Mouse (Mus musculus): ENCODE data around the gene Six5. TPM values are rescaled to one million over a fixed set of nuclear protein-coding genes. Genes with fewer than 3 reads are reported as not detected.
A peak's percentile ranks its signal among the peaks of the same experiment; 100 is the strongest.

The Six5 gene
- polyA plus RNA-seq, 1 experiment from 2014 or later = 2.5 TPM

- ATAC-seq (ENCODE audit: low FRiP score, low TSS enrichment) (no peak), DNase-seq (peak; percentile 80)
- Histone ChIP-seq H3K9me3 (ENCODE audit: control insufficient read depth, low read length) (no peaks in the 10 kb centered on the region), H3K27me3 (ENCODE audit: control insufficient read depth, insufficient read depth, low read length) (peaks cover 18% of the 10 kb centered on the region), H3K27ac (replicated peaks; ENCODE audit: low read depth, low read length) (no peak overlapping the region), H3K4me1 (ENCODE audit: control insufficient read depth, insufficient read depth, low read length) (peaks cover 15% of the 10 kb centered on the region), H3K4me3 (replicated peaks; ENCODE audit: low read depth, low read length) (no peak overlapping the region), H3K36me3 (ENCODE audit: control insufficient read depth, insufficient read depth, low read length) (peaks cover 54% of the 10 kb centered on the region), H3K9ac (replicated peaks; ENCODE audit: low read length) (no peak overlapping the region), H3K4me2 (ENCODE audit: low read length) (no peak overlapping the region)
- 38% methylated on average over 10 of the region's 10 CpGs for WGBS
Measured at GRCm38 (mm10) chr7:19088813-19089212, 5.6 kb upstream of the Six5 start.

- WGBS = 26% methylated on average over 17 of the region's 17 CpGs
- no peak for DNase-seq
- Histone ChIP-seq H3K27me3 (ENCODE audit: control insufficient read depth, insufficient read depth, low read length) (peaks cover 26% of the 10 kb centered on the region), H3K36me3 (ENCODE audit: control insufficient read depth, insufficient read depth, low read length) (peaks cover 47% of the 10 kb centered on the region), H3K4me3 (replicated peaks; ENCODE audit: low read depth, low read length) (no peak overlapping the region), H3K9ac (replicated peaks; ENCODE audit: low read length) (no peak overlapping the region), H3K4me1 (ENCODE audit: control insufficient read depth, insufficient read depth, low read length) (peaks cover 24% of the 10 kb centered on the region), H3K9me3 (ENCODE audit: control insufficient read depth, low read length) (no peaks in the 10 kb centered on the region), H3K4me2 (ENCODE audit: low read length) (no peak overlapping the region), H3K27ac (replicated peaks; ENCODE audit: low read depth, low read length) (no peak overlapping the region)
- ATAC-seq (ENCODE audit: low FRiP score, low TSS enrichment) = no peak
Measured at GRCm38 (mm10) chr7:19091913-19092312, 2.5 kb upstream of the Six5 start.

GRCm38 (mm10) chr7:19092381-19093173, 1.8 kb upstream of the Six5 start:
- peaks cover 41% of the 10 kb centered on the region for H3K36me3 ChIP-seq (ENCODE audit: control insufficient read depth, insufficient read depth, low read length)
- peak overlapping the region; percentile 97 for H3K4me2 ChIP-seq (ENCODE audit: low read length)
- H3K4me1 ChIP-seq (ENCODE audit: control insufficient read depth, insufficient read depth, low read length) = peaks cover 24% of the 10 kb centered on the region
- H3K4me3 ChIP-seq (replicated peaks; ENCODE audit: low read depth, low read length) = peak overlapping the region; percentile 50; the same call in 1 of the 2 replicates
- peaks cover 26% of the 10 kb centered on the region for H3K27me3 ChIP-seq (ENCODE audit: control insufficient read depth, insufficient read depth, low read length)
- 0 out of 2 replicates have a peak overlapping the region, but pooled peaks have one; percentile 12 for H3K9ac ChIP-seq (replicated peaks; ENCODE audit: low read length)
- peak overlapping the region; percentile 28; the same call in 1 of the 2 replicates for H3K27ac ChIP-seq (replicated peaks; ENCODE audit: low read depth, low read length)
- peak; percentile 73 for DNase-seq
- WGBS = 4% methylated on average over 38 of the region's 38 CpGs
- H3K9me3 ChIP-seq (ENCODE audit: control insufficient read depth, low read length) = no peaks in the 10 kb centered on the region
- ATAC-seq (ENCODE audit: low FRiP score, low TSS enrichment) = peak; percentile 38

GRCm38 (mm10) chr7:19093174-19093521, 1.2 kb upstream of the Six5 start:
- DNase-seq (peak; percentile 74), ATAC-seq (ENCODE audit: low FRiP score, low TSS enrichment) (peak; percentile 28; the same call in 1 of the 2 replicates)
- WGBS = under 1% methylated on average over 14 of the region's 15 CpGs
- peak overlapping the region; percentile 28; the same call in 1 of the 2 replicates for H3K27ac ChIP-seq (replicated peaks; ENCODE audit: low read depth, low read length)
- H3K9ac ChIP-seq (replicated peaks; ENCODE audit: low read length) = no peak overlapping the region
- H3K4me2 ChIP-seq (ENCODE audit: low read length) = peak overlapping the region; percentile 97
- H3K4me1 ChIP-seq (ENCODE audit: control insufficient read depth, insufficient read depth, low read length) = peaks cover 24% of the 10 kb centered on the region
- H3K4me3 ChIP-seq (replicated peaks; ENCODE audit: low read depth, low read length) = peak overlapping the region; percentile 50; the same call in 1 of the 2 replicates
- H3K36me3 ChIP-seq (ENCODE audit: control insufficient read depth, insufficient read depth, low read length) = peaks cover 35% of the 10 kb centered on the region
- H3K27me3 ChIP-seq (ENCODE audit: control insufficient read depth, insufficient read depth, low read length) = peaks cover 26% of the 10 kb centered on the region
- H3K9me3 ChIP-seq (ENCODE audit: control insufficient read depth, low read length) = no peaks in the 10 kb centered on the region

- DNase-seq = peak; percentile 92
- WGBS = under 1% methylated on average over 45 of the region's 45 CpGs
- Histone ChIP-seq H3K36me3 (ENCODE audit: control insufficient read depth, insufficient read depth, low read length) (peaks cover 29% of the 10 kb centered on the region), H3K27ac (replicated peaks; ENCODE audit: low read depth, low read length) (peak overlapping the region; percentile 75), H3K4me1 (ENCODE audit: control insufficient read depth, insufficient read depth, low read length) (peaks cover 24% of the 10 kb centered on the region), H3K27me3 (ENCODE audit: control insufficient read depth, insufficient read depth, low read length) (peaks cover 26% of the 10 kb centered on the region), H3K9me3 (ENCODE audit: control insufficient read depth, low read length) (no peaks in the 10 kb centered on the region), H3K4me2 (ENCODE audit: low read length) (peak overlapping the region; percentile 97), H3K9ac (replicated peaks; ENCODE audit: low read length) (peak overlapping the region; percentile 54; the same call in 1 of the 2 replicates), H3K4me3 (replicated peaks; ENCODE audit: low read depth, low read length) (peak overlapping the region; percentile 50)
- peak; percentile 74 for ATAC-seq (ENCODE audit: low FRiP score, low TSS enrichment)
Measured at GRCm38 (mm10) chr7:19093537-19094385, 633 bp upstream of the Six5 start.

GRCm38 (mm10) chr7:19094826-19095750, 694 bp downstream of the Six5 start:
- DNase-seq = peak; percentile 66

GRCm38 (mm10) chr7:19095751-19096110, 1.3 kb downstream of the Six5 start:
- peaks cover 24% of the 10 kb centered on the region for H3K4me1 ChIP-seq (ENCODE audit: control insufficient read depth, insufficient read depth, low read length)
- peak overlapping the region; percentile 54; the same call in 1 of the 2 replicates for H3K9ac ChIP-seq (replicated peaks; ENCODE audit: low read length)
- H3K4me3 ChIP-seq (replicated peaks; ENCODE audit: low read depth, low read length) = peak overlapping the region; percentile 50
- ATAC-seq (ENCODE audit: low FRiP score, low TSS enrichment) (no peak), DNase-seq (peak; percentile 69)
- 0 out of 2 replicates have a peak overlapping the region, but pooled peaks have one; percentile 26 for H3K27ac ChIP-seq (replicated peaks; ENCODE audit: low read depth, low read length)
- peak overlapping the region; percentile 97 for H3K4me2 ChIP-seq (ENCODE audit: low read length)
- peaks cover 23% of the 10 kb centered on the region for H3K27me3 ChIP-seq (ENCODE audit: control insufficient read depth, insufficient read depth, low read length)
- peaks cover 12% of the 10 kb centered on the region for H3K36me3 ChIP-seq (ENCODE audit: control insufficient read depth, insufficient read depth, low read length)
- WGBS = 0% methylated on average over 19 of the region's 19 CpGs
- H3K9me3 ChIP-seq (ENCODE audit: control insufficient read depth, low read length) = no peaks in the 10 kb centered on the region

More at GRCm38 (mm10) chr7:19094826-19095750, 694 bp downstream of the Six5 start:
- Histone ChIP-seq H3K27ac (replicated peaks; ENCODE audit: low read depth, low read length) (peak overlapping the region; percentile 75), H3K4me1 (ENCODE audit: control insufficient read depth, insufficient read depth, low read length) (peaks cover 24% of the 10 kb centered on the region), H3K9me3 (ENCODE audit: control insufficient read depth, low read length) (no peaks in the 10 kb centered on the region), H3K27me3 (ENCODE audit: control insufficient read depth, insufficient read depth, low read length) (peaks cover 26% of the 10 kb centered on the region), H3K4me2 (ENCODE audit: low read length) (peak overlapping the region; percentile 97), H3K4me3 (replicated peaks; ENCODE audit: low read depth, low read length) (peak overlapping the region; percentile 50), H3K9ac (replicated peaks; ENCODE audit: low read length) (peak overlapping the region; percentile 54), H3K36me3 (ENCODE audit: control insufficient read depth, insufficient read depth, low read length) (peaks cover 18% of the 10 kb centered on the region)
- WGBS = 0% methylated on average over 82 of the region's 87 CpGs
- no peak for ATAC-seq (ENCODE audit: low FRiP score, low TSS enrichment)
